In genomic region chr12:87442177-87443114, GRCm38 (mm10) we compare ENCODE assay signal across 8 mouse cellular contexts. TPM values are rescaled to one million over a fixed set of nuclear protein-coding genes. Genes with fewer than 3 reads are reported as not detected.
DNase-seq lines count a peak whose midpoint lies in the region; ATAC-seq lines count a peak whose summit lies in the region.

No protein-coding gene starts in this region.

- WGBS in hindbrain, embryonic 16.5 days: 34% methylated on average over 12 of the region's 12 CpGs
- WGBS in midbrain, embryonic 15.5 days: 30% methylated on average over 12 of the region's 12 CpGs

- no peaks in the 10 kb centered on the region for H3K9me3 ChIP-seq in hindbrain, embryonic 16.5 days (ENCODE audit: control insufficient read depth, low read length)
- no peaks in the 10 kb centered on the region for H3K9me3 ChIP-seq in midbrain, embryonic 15.5 days

- H3K36me3 ChIP-seq in hindbrain, embryonic 16.5 days (ENCODE audit: control insufficient read depth, insufficient read depth, low read length): peaks cover 12% of the 10 kb centered on the region
- peaks cover 26% of the 10 kb centered on the region for H3K36me3 ChIP-seq in midbrain, embryonic 15.5 days (replicated peaks)

- no peak overlapping the region for H3K27ac ChIP-seq in hindbrain, embryonic 16.5 days (ENCODE audit: low read depth, low read length)
- H3K27ac ChIP-seq in midbrain, embryonic 15.5 days: peak overlapping the region; percentile 90; the same call in 1 of the 2 replicates

- peak overlapping the region; percentile 85 for H3K4me3 ChIP-seq in hindbrain, embryonic 16.5 days (ENCODE audit: low read length)
- peak overlapping the region; percentile 100 for H3K4me3 ChIP-seq in midbrain, embryonic 15.5 days

- DNase-seq in retina, embryonic 14.5 days (ENCODE audit: low spot score): peak; percentile 45
- no peak for DNase-seq in retina, postnatal 1 day
- DNase-seq in c-Kit-positive CD71-positive TER-119-negative erythroid progenitor cells, embryonic 14.5 days (ENCODE audit: low read depth): peak; percentile 38
- no peak for DNase-seq in cerebellum, adult 9-11 months
- DNase-seq in layer of hippocampus, postnatal 10 days (ENCODE audit: low spot score in 2 of 2): no peak
- no peak for DNase-seq in cerebellum, postnatal 10 days

- no peak for ATAC-seq in hindbrain, embryonic 16.5 days
- ATAC-seq in midbrain, embryonic 15.5 days (replicated peaks): no peak

- H3K4me1 ChIP-seq in hindbrain, embryonic 16.5 days (ENCODE audit: control insufficient read depth, insufficient read depth, low read depth, low read length): peaks cover 21% of the 10 kb centered on the region
- peaks cover 23% of the 10 kb centered on the region for H3K4me1 ChIP-seq in midbrain, embryonic 15.5 days

- H3K4me2 ChIP-seq in hindbrain, embryonic 16.5 days (ENCODE audit: low read length): peak overlapping the region; percentile 74
- peak overlapping the region; percentile 63 for H3K4me2 ChIP-seq in midbrain, embryonic 15.5 days

- no peaks in the 10 kb centered on the region for H3K27me3 ChIP-seq in hindbrain, embryonic 16.5 days (replicated peaks; ENCODE audit: control insufficient read depth, insufficient read depth, low read length)
- no peaks in the 10 kb centered on the region for H3K27me3 ChIP-seq in midbrain, embryonic 15.5 days (replicated peaks)

- peak overlapping the region; percentile 62 for H3K9ac ChIP-seq in hindbrain, embryonic 16.5 days (ENCODE audit: low read depth, low read length)
- H3K9ac ChIP-seq in midbrain, embryonic 15.5 days: peak overlapping the region; percentile 97

RNA-seq across cellular contexts. Expression of gene Slirp, which starts 1.2 kb away (rescaled TPM):
- 185 and 200 TPM in 2 replicates for polyA plus RNA-seq in hindbrain, embryonic 16.5 days (2015; fragmentation: Nextera tagmentation; extraction: Ambion mirVana)
- 222 and 229 TPM in 2 replicates for polyA plus RNA-seq in midbrain, embryonic 15.5 days (2015; fragmentation: Nextera tagmentation; extraction: Ambion mirVana)
- 10 to 100 TPM; 64.2 to 90.1 TPM for total RNA-seq in layer of hippocampus, postnatal 10 days (2021)

RNA-seq across cellular contexts. Expression of gene Alkbh1, which starts 1.4 kb away (rescaled TPM):
- polyA plus RNA-seq in hindbrain, embryonic 16.5 days (2015; fragmentation: Nextera tagmentation; extraction: Ambion mirVana): 35.4 and 37.1 TPM in 2 replicates
- 39.0 and 47.3 TPM in 2 replicates for polyA plus RNA-seq in midbrain, embryonic 15.5 days (2015; fragmentation: Nextera tagmentation; extraction: Ambion mirVana)
- 10 to 100 TPM; 18.8 to 20.5 TPM for total RNA-seq in layer of hippocampus, postnatal 10 days (2021)

RNA-seq across cellular contexts. Expression of gene Snw1, which starts 29.6 kb away (rescaled TPM):
- 92.7 and 99.0 TPM in 2 replicates for polyA plus RNA-seq in hindbrain, embryonic 16.5 days (2015; fragmentation: Nextera tagmentation; extraction: Ambion mirVana)
- polyA plus RNA-seq in midbrain, embryonic 15.5 days (2015; fragmentation: Nextera tagmentation; extraction: Ambion mirVana): 103 and 106 TPM in 2 replicates
- 10 to 100 TPM; 50.9 to 51.2 TPM for total RNA-seq in layer of hippocampus, postnatal 10 days (2021)

RNA-seq across cellular contexts. Expression of gene Gm5788, which starts 52.1 kb away (rescaled TPM):
- polyA plus RNA-seq in hindbrain, embryonic 16.5 days (2015; fragmentation: Nextera tagmentation; extraction: Ambion mirVana): not detected in 2 replicates
- polyA plus RNA-seq in midbrain, embryonic 15.5 days (2015; fragmentation: Nextera tagmentation; extraction: Ambion mirVana): not detected in 2 replicates
- not detected for total RNA-seq in layer of hippocampus, postnatal 10 days (2021)

RNA-seq across cellular contexts. Expression of gene Sptlc2, which starts 54.3 kb away (rescaled TPM):
- 64.8 and 68.5 TPM in 2 replicates for polyA plus RNA-seq in hindbrain, embryonic 16.5 days (2015; fragmentation: Nextera tagmentation; extraction: Ambion mirVana)
- 59.4 and 68.5 TPM in 2 replicates for polyA plus RNA-seq in midbrain, embryonic 15.5 days (2015; fragmentation: Nextera tagmentation; extraction: Ambion mirVana)
- 10 to 100 TPM; 66.3 to 67.3 TPM for total RNA-seq in layer of hippocampus, postnatal 10 days (2021)

Comparison
In these comparisons a context has a peak if more than half of its experiments do, and no peak if none do; other contexts are left out.
1. DNase-seq: peak in retina, embryonic 14.5 days (single experiment) and c-Kit-positive CD71-positive TER-119-negative erythroid progenitor cells, embryonic 14.5 days (single experiment); none in retina, postnatal 1 day (single experiment), cerebellum, adult 9-11 months (single experiment), layer of hippocampus, postnatal 10 days (0 of 2) and cerebellum, postnatal 10 days (0 of 2).